Mouse (Mus musculus) kidney, adult 2 months (tissue): Measurements from ENCODE around the gene Gm11938.

Source experiments
- CTCF ChIP-seq: fragments of 200-500 bp; conservative IDR thresholded peaks from 2 replicates; pipeline ENCODE4 v1.5.1; 2011; ENCODE audit warnings: low read depth, mild to moderate bottlenecking, control low read depth, low read length, moderate library complexity, mixed read lengths; ENCODE audit not compliant: insufficient read depth, insufficient read length
- POLR2A ChIP-seq: fragments of 200-500 bp; IDR thresholded peaks from one replicate; pipeline ENCODE4 v1.6.1; 2011; ENCODE audit warnings: low read depth, low read length, control low read depth

DNA sequence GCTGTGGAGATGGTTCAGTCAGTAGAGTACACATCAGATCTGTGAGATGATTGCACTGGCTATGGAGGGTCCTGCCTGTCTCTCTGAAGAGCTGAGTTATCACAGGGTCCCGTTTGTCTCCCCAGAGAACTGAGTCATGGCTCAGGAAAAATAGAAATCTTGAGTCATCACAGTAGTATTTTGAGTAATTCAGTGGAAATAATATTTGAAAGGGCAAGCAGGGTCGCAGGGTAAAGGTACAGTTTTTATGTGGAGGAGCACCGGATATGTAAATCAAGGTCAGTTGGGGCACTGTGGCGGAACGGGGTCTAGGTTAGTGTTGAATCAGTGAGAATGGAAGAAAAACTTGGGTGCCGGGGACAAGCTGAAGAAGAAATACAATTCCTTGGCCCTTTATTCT lies 40.5 kb downstream of the Gm11938 start:
- TF ChIP-seq POLR2A (no peak), CTCF (no peak)
